Mouse (Mus musculus) liver, adult 2 months (tissue): ENCODE results near the gene Csnk2b.

Source experiments
- CTCF ChIP-seq: fragments of 200-500 bp; IDR thresholded peaks from 2 replicates; pipeline ENCODE4 v1.5.1; 2011; ENCODE audit warnings: low read depth, low read length, control low read depth
- POLR2A ChIP-seq: fragments of 200-500 bp; IDR thresholded peaks from 2 replicates; pipeline ENCODE4 v1.6.1; 2011; ENCODE audit warnings: low read length, control low read depth; ENCODE audit not compliant: insufficient read depth; ENCODE audit errors: extremely low read depth

DNA sequence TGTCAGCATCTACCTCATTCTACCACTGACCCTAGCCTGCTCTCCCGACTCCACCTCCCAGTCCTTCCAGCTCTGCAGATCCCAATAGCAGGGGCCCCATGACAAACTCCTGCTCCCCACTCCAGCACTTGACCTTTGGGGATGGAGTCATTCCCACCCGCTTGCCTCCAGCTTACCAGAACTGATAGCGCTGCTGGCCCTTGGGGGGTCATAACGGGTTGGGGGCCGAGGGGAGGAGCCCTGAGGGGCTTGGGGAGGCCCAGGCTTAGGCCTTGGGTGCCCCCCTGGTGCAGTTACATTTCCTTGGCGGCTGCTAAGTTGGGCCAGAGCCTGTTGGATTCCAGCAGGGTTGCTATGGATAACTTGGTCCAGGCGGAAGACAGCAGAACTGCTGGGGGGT is 32.8 kb upstream of the Csnk2b start:
- TF ChIP-seq CTCF (no peak), POLR2A (no peak)
